Mouse (Mus musculus) thymus, adult 2 months (tissue): ENCODE data around the gene Itih5.

Experiments used
- CTCF ChIP-seq: fragments of 200-500 bp; IDR thresholded peaks from 2 replicates; pipeline ENCODE4 v1.5.1; 2012; ENCODE audit warnings: mild to moderate bottlenecking, control low read depth, low read length, moderate library complexity, borderline replicate concordance; ENCODE audit not compliant: control insufficient read depth, poor library complexity, insufficient read depth; ENCODE audit errors: extremely low read depth
- POLR2A ChIP-seq: fragments of 200-500 bp; IDR thresholded peaks from 2 replicates; pipeline ENCODE4 v1.6.1; 2012; ENCODE audit warnings: mild to moderate bottlenecking, low read length, control low read depth, moderate library complexity; ENCODE audit not compliant: control insufficient read depth, poor library complexity, insufficient read depth; ENCODE audit errors: extremely low read depth

GRCm38 (mm10) chr2:10231971-10232370, 78.6 kb downstream of the Itih5 start:
- no peak for TF ChIP-seq CTCF
- no peak for TF ChIP-seq POLR2A
